Mouse (Mus musculus) MN1 (cell line): ENCODE measurements around the gene Rtbdn.
"Not testable (repeated sequence)": the region's sequence is repeated elsewhere in the genome, so short reads cannot be mapped to it uniquely, and the experiment has no call there.

Experiments
- DNase-seq: peaks from one replicate; pipeline ENCODE4 v3.0.0-alpha.2; 2016; ENCODE audit warnings: low spot score

Gene Rtbdn

GRCm38 (mm10) chr8:84946528-84947240 lies at the start of gene Rtbdn:
Gene Rtbdn (plus strand): TSS chr8:84946991.
- peak; percentile 86 for DNase-seq

- no peak for DNase-seq
These were observed 45.7 kb upstream of the Rtbdn start for GRCm38 (mm10) chr8:84901071-84901470.

DNA sequence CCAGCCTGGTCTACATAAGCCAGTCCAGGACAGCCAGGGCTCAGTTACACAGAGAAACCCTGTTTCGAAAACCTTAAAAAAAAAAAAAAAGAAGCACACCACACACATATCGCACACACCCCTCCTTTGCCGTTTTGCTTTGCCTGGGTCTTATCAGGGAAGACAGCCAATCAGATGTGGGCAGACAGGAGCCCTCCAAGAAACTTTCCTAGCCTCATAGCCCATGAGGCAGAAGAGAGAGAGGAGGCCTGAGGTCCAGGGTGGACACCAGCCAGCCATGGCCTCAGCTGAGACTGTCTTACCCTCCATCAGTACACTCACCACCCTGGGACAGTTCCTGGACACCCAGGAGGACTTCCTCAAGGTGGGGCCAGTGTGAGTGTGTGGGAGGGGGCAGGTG lies 45.0 kb upstream of the Rtbdn start, which contains the start of gene Klf1:
Gene Klf1, plus strand, starts transcription at position 177 of the 400 bp plus-strand sequence.
- no peak for DNase-seq

- no peak for DNase-seq
These were observed 44.3 kb upstream of the Rtbdn start for GRCm38 (mm10) chr8:84902367-84902919.

DNA sequence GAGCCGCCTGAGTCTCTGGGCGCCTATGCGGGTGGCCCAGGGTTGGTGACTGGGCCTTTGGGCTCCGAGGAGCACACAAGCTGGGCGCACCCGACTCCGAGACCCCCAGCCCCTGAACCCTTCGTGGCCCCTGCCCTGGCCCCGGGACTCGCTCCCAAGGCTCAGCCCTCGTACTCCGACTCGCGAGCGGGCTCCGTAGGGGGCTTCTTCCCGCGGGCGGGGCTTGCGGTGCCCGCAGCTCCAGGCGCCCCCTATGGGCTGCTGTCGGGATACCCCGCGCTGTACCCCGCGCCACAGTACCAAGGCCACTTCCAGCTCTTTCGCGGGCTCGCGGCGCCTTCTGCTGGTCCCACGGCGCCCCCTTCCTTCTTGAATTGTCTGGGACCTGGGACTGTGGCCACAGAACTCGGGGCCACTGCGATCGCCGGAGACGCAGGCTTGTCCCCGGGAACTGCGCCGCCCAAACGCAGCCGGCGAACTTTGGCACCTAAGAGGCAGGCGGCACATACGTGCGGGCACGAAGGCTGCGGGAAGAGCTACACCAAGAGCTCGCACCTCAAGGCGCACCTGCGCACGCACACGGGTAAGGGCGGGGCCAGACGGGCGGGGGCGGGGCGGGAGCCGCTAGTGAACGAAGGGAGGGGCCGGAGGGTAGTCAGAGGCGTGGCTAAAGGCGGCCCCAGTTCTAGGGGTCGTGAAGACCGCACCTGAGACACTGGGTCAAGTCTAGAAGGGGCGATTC lies 43.7 kb upstream of the Rtbdn start:
- DNase-seq, result peak; percentile 92

DNA sequence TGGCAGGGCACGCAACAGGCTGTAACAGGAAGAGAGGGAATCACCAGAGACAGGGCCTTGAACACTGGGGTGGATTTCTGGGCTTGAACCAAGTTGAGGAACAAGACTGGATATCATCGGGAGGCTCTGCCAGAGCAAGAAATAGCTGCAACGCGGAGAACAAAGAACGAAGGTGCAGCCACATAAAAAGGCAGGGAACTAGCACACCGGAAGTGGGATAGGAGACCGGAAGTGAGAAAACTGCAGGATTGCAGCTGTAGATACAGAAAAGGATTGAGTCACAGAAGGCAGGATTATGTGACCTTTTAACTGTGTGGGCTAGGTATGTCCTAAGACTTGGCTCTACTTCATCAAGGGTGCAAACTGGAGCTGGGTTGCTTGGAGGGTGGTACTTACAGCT lies 42.4 kb upstream of the Rtbdn start:
- no peak for DNase-seq

- no peak for DNase-seq
These were observed 39.8 kb upstream of the Rtbdn start for GRCm38 (mm10) chr8:84907037-84907436.

GRCm38 (mm10) chr8:84907493-84907892 lies 39.3 kb upstream of the Rtbdn start:
- no peak for DNase-seq

DNA sequence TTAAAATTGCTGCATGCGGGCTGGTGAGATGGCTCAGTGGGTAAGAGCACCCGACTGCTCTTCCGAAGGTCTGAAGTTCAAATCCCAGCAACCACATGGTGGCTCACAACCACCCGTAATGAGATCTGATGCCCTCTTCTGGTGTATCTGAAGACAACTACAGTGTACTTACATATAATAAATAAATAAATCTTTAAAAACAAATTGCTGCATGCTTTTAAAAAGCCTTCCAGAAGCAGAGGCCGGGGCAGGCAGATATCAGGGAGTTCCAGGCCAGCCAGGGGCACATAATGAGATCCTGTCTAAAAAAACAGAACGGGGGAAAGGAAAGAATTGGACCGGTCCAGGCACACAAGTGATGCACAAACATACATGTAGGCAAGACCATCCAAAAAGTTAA lies 38.8 kb upstream of the Rtbdn start:
- not testable (repeated sequence) for DNase-seq

DNA sequence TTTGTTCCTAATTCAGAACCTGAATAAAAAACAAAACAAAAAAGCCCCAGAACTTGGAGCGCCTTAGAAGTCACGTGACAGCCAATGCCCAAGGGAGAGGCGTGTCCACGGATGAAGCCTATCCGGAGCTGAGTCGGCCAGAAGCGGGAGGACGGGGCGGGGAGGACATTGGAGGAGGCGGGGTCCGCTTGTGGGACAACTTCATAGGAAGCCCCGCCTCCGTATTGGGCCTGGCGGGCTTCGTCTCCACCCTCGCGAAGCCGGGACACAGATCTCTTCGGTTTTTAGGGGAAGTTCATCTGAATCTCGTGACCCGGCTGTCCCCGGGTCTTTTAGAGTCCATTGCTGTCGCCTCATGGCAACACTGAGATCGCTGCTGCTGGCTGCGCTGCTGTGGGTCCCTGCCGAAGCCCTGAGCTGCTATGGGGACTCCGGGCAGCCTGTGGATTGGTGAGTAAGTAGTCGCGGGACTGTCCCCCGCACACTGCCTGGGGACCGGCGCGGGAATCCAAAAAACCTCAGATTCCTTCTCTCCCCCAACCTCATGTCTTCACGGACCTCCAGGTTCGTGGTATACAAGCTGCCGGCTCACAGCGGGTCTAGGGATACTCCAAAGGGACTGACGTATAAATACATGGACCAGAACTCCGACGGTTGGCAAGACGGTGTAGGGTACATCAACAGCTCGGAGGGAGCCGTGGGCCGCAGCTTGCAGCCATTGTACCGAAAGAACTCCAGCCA lies 38.2 kb upstream of the Rtbdn start, which contains the start of gene Dnase2a:
Gene Dnase2a, plus strand, starts transcription at position 140 of the 741 bp plus-strand sequence.
- DNase-seq, result no peak

- DNase-seq, result no peak
These were observed 37.5 kb upstream of the Rtbdn start for GRCm38 (mm10) chr8:84909162-84909767.

DNA sequence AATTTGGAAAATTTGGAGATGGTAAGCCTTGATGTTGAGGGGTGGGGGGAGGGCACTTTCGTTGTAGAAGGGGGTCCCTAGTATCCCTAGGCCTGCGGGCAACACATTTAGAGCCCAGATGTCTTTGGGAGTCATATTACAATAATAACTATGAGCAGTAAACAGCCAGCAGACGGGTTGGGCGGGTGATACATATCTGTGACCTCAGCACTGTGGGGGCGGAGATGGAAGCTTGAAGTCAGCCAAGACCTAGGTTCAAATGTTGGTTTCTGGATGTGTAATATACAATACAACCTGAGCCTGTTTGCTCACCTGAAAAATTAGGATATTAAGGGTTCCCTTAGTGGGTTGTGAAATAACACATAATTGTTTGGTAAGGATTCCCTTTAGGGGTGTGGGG lies 36.8 kb upstream of the Rtbdn start:
- no peak for DNase-seq

DNA sequence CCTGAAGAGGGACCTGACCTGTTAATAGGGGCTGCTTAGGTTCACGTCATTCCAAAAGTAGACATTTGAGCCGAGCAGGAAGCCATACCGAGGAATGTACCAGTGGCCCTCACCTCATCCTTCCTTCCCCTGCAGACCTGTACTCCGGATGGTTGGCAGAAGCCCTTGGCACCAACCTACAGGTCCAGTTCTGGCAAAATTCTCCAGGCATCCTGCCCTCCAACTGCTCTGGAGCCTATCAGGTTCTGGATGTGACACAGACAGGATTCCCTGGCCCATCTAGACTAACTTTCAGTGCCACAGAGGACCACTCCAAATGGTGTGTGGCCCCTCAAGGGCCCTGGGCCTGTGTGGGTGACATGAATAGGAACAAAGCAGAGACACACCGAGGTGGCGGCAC lies 36.2 kb upstream of the Rtbdn start:
- no peak for DNase-seq

DNA sequence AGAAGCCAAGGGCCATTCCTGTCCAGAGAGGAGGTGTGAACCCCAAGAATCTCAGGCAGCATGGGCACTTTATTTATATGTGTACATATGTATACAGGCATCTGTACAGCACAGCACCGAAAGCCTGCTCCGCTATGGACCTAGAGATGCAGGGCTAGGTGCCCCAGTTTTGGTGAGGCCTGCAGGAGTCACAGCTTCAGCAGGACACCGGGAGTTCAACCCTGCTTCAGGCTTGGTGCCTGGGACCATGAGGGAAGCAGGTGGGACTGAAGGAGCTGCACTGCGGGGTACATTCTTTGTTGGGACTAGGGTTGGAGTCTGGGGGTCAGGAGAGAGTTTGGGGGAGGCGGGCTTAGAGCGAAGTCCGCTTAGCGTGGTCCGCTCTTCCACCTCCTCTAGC lies 34.9 kb upstream of the Rtbdn start:
- DNase-seq, result no peak

DNA sequence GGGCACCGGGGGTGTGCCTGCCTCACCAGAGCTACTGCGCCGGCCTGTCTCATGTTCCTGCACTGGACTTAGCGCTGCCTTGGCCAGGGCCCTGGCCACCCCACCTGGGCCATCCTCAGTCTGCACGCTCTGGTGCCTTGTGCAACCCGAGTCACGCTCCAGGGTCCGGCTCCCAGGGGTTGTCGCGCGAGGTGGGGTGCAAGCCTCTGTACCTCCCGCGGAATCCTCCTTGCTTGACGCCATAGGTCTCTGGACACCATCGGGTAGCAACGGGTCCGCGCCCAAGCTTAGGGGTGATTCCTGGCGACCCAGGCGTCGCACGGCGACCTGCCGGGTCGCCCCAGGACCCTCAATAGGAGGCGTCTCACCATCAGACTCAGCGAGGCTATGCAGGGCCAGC lies 34.4 kb upstream of the Rtbdn start:
- no peak for DNase-seq

DNA sequence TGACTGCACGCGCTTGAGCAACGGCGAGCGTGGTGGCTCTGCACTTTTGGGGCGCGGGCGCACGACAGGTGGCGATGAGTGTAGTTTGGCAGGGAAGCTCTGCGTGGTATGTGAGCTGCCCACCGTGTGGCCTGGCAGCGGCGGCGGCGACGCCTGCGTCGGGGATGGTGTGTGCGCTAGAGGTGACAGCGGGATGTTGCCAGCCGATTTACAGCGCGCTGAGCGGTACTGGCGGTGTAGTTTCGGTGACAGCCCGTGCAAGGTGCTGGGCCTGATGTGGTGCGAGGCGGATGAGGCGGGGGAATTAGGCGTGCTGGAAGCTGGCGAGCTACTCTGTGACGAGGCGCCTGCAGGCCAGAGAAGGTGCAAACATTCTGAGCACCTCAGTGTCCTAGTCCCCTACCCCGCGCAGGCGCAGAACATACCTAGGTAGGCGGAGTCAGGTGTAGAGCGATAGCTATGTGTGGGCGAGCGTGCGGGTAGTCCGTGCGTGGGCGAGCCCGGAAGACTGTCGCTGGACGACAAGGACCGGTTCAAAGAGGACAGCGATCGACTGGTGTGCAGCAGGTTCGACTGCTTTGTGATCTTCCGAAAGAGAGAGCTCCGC lies 33.8 kb upstream of the Rtbdn start:
- no peak for DNase-seq

- DNase-seq, result no peak
These were observed 33.3 kb upstream of the Rtbdn start for GRCm38 (mm10) chr8:84913502-84913900.

DNA sequence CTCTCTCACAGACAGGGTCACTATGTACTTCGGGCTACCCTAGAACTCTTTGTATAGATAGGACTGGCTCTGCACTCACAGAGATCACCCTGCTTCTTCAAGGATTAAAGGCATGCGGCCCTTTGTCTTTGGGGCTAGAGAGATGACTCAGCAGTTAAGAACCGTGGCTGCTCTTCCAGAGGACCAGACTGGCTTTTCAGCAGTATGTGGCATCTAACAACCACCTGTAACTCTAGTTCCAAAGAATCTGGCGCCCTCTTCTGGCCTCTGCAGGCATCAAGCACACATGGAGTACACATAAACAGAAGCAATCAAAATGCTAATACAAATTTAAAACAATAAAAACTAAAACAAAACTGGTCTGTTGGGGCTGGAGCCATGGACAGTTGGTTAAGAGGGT lies 32.8 kb upstream of the Rtbdn start:
- peak; percentile 29 for DNase-seq

DNA sequence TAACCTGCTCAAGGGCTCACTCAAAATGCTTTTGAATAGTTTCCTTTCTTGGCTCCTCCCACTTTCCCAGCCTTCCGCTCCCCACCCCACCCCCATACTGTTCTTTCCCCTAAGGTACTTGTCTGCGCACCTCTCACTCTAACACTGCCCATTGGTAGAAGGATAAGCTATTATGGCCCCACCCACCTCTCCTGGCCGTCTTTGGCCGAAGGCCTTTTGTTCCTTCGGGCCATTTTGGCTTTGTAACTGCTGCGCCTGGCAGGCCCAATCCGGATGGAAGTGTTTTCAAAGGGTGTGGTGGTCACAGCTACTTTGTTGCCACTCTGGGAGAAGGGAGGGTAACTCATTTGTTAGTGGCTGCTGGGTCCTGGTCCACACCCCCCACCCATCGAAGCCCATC lies 31.5 kb upstream of the Rtbdn start:
- no peak for DNase-seq

DNA sequence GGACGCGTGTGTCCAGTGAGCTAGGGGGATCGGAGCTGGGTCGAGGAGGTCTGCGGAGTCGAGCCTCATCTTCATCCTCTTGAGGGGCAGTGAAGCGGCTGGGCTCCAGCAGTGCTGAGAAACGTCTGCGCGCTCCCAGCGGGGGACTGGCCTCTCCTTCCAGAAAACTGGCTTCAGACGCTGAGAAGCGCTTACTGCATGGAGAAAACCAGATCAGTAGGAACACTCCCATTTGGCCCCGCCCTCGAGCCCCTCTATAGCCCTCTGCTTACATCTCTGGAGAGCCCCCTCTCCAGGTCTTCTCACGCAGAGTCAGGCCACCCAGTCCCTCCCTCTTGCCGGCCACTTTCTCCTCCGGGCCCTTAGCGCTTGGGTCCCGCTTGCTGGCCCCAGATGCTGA lies 29.0 kb upstream of the Rtbdn start:
- no peak for DNase-seq

GRCm38 (mm10) chr8:84918646-84919045 lies 28.1 kb upstream of the Rtbdn start:
- DNase-seq, result no peak

GRCm38 (mm10) chr8:84921596-84921995 lies 25.2 kb upstream of the Rtbdn start:
- DNase-seq, result peak; percentile 34
